Comparison of ENCODE assay signal across 8 mouse cellular contexts in the genomic region with DNA sequence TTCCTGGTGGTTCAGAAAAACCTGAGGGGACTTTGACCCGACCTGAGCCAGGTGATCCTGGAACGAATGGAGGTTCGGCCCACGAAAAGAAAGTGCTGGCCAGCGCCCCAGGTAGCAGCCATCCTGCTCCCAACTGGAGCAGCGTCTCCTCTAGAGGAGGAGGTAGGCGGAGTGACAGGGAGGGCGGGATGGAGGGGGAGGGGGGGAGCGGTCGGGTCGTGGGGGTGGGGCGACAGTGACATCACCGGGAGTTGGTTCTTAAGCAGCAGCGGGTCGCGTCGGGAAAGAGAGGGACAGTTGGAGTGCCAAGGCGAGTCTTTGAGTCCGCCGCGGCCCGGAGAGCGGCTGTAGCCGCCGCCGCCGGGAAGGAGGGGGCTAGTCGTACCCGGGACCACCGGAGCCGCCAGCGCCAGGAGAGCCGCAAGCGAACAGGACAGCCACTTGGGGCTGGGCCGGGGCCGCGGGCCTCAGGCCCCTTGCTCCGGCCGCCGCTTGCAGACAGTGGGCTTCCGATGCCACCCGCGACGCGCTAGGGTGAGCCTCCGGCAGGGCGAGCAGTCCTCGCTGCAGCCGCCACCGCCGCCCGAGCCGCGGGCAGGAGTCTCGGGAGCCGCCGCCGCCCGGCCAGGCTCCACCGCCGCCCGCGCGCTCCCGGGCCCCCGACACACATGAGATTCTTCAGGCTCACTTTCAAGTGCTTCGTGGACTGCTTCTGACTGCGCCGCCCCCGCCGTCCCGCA. TPM values are rescaled to one million over a fixed set of nuclear protein-coding genes. Genes with fewer than 3 reads are reported as not detected.
DNase-seq lines count a peak whose midpoint lies in the region; ATAC-seq lines count a peak whose summit lies in the region.

A gene (plus strand): TSS at position 272 of the 740 bp plus-strand sequence.

- WGBS in embryonic facial prominence, embryonic 15.5 days, result 19% methylated on average over 47 of the region's 72 CpGs
- 12% methylated on average over 26 of the region's 72 CpGs for WGBS in heart, embryonic 14.5 days
- WGBS in liver, embryonic 13.5 days (ENCODE audit: insufficient replicate concordance), result 12% methylated on average over 61 of the region's 72 CpGs
- 17% methylated on average over 53 of the region's 72 CpGs for WGBS in neural tube, embryonic 12.5 days

- peaks cover 4% of the 10 kb centered on the region; the same call in 1 of the 2 replicates for H3K36me3 ChIP-seq in embryonic facial prominence, embryonic 15.5 days
- H3K36me3 ChIP-seq in heart, embryonic 14.5 days (ENCODE audit: control insufficient read depth, insufficient read depth, low read length), result peaks cover 20% of the 10 kb centered on the region
- H3K36me3 ChIP-seq in liver, embryonic 13.5 days, result no peaks in the 10 kb centered on the region
- H3K36me3 ChIP-seq in neural tube, embryonic 12.5 days, result no peaks in the 10 kb centered on the region; the same call in 1 of the 2 replicates

- ATAC-seq in embryonic facial prominence, embryonic 15.5 days (ENCODE audit: insufficient number of reproducible peaks, low FRiP score, low TSS enrichment, low read depth), result peak; percentile 75
- peak; percentile 70 for ATAC-seq in heart, embryonic 14.5 days (ENCODE audit: insufficient number of reproducible peaks, insufficient read depth, low FRiP score, low read depth)
- peak; percentile 62 for ATAC-seq in liver, embryonic 13.5 days (ENCODE audit: low read depth)
- peak; percentile 61 for ATAC-seq in neural tube, embryonic 12.5 days (ENCODE audit: low FRiP score, low read depth)

- peak; percentile 46 for DNase-seq in CD4-positive, CD25-positive, alpha-beta regulatory T cell, adult 2 months (ENCODE audit: low read depth, low spot score)
- DNase-seq in adrenal gland, postnatal 25 days, result peak; percentile 83
- peak; percentile 87 for DNase-seq in kidney, postnatal 10 days
- no peak for DNase-seq in liver, embryonic 13.5 days
- peak; percentile 75 for DNase-seq in urinary bladder, postnatal 14 days (ENCODE audit: low spot score)

- H3K4me1 ChIP-seq in embryonic facial prominence, embryonic 15.5 days, result peaks cover 14% of the 10 kb centered on the region; the same call in 1 of the 2 replicates
- H3K4me1 ChIP-seq in heart, embryonic 14.5 days (ENCODE audit: control insufficient read depth in 2 of 2, insufficient read depth in 2 of 2, low read length in 2 of 2), result peaks cover 4 to 5% of the 10 kb centered on the region in 2 experiments; a peak in 2 of 4 replicates
- no peaks in the 10 kb centered on the region for H3K4me1 ChIP-seq in liver, embryonic 13.5 days (replicated peaks)
- peaks cover 20% of the 10 kb centered on the region for H3K4me1 ChIP-seq in neural tube, embryonic 12.5 days

- H3K4me2 ChIP-seq in embryonic facial prominence, embryonic 15.5 days (replicated peaks), result peak within 1 kb of the TSS; percentile 61
- H3K4me2 ChIP-seq in heart, embryonic 14.5 days (ENCODE audit: low read length), result peak within 1 kb of the TSS; percentile 70
- peak within 1 kb of the TSS; percentile 72 for H3K4me2 ChIP-seq in liver, embryonic 13.5 days
- peak within 1 kb of the TSS; percentile 67 for H3K4me2 ChIP-seq in neural tube, embryonic 12.5 days (replicated peaks)

- H3K4me3 ChIP-seq in embryonic facial prominence, embryonic 15.5 days (replicated peaks), result peak within 1 kb of the TSS; percentile 60
- peak within 1 kb of the TSS; percentile 62 to 63 for H3K4me3 ChIP-seq in heart, embryonic 14.5 days (ENCODE audit: control insufficient read depth in 1 of 2, insufficient read depth in 1 of 2, low read depth in 1 of 2, low read length in 2 of 2)
- H3K4me3 ChIP-seq in liver, embryonic 13.5 days (replicated peaks), result peak within 1 kb of the TSS; percentile 56
- H3K4me3 ChIP-seq in neural tube, embryonic 12.5 days, result peak within 1 kb of the TSS; percentile 57

- H3K9me3 ChIP-seq in embryonic facial prominence, embryonic 15.5 days (replicated peaks), result no peaks in the 10 kb centered on the region
- H3K9me3 ChIP-seq in heart, embryonic 14.5 days (ENCODE audit: control insufficient read depth, low read length), result no peaks in the 10 kb centered on the region
- H3K9me3 ChIP-seq in liver, embryonic 13.5 days (replicated peaks), result no peaks in the 10 kb centered on the region
- no peaks in the 10 kb centered on the region for H3K9me3 ChIP-seq in neural tube, embryonic 12.5 days

- no peaks in the 10 kb centered on the region for H3K27me3 ChIP-seq in embryonic facial prominence, embryonic 15.5 days
- no peaks in the 10 kb centered on the region for H3K27me3 ChIP-seq in heart, embryonic 14.5 days (ENCODE audit: control insufficient read depth, insufficient read depth, low read length)
- H3K27me3 ChIP-seq in liver, embryonic 13.5 days, result peaks cover 36% of the 10 kb centered on the region
- no peaks in the 10 kb centered on the region for H3K27me3 ChIP-seq in neural tube, embryonic 12.5 days (replicated peaks)

- H3K27ac ChIP-seq in embryonic facial prominence, embryonic 15.5 days (replicated peaks), result peak within 1 kb of the TSS; percentile 65
- peak within 1 kb of the TSS; percentile 74 to 84 for H3K27ac ChIP-seq in heart, embryonic 14.5 days (replicated peaks in 1 of 2; ENCODE audit: control insufficient read depth in 1 of 2, insufficient read depth in 1 of 2, low read depth in 2 of 2, low read length in 2 of 2)
- no peak within 1 kb of the TSS for H3K27ac ChIP-seq in liver, embryonic 13.5 days
- H3K27ac ChIP-seq in neural tube, embryonic 12.5 days, result no peak within 1 kb of the TSS

- H3K9ac ChIP-seq in embryonic facial prominence, embryonic 15.5 days, result peak within 1 kb of the TSS; percentile 57
- H3K9ac ChIP-seq in heart, embryonic 14.5 days (ENCODE audit: low read length), result peak within 1 kb of the TSS; percentile 86
- H3K9ac ChIP-seq in liver, embryonic 13.5 days, result peak within 1 kb of the TSS; percentile 64
- H3K9ac ChIP-seq in neural tube, embryonic 12.5 days, result peak within 1 kb of the TSS; percentile 80

RNA-seq across cellular contexts. Expression of the gene that starts here (rescaled TPM):
- 64.2 and 70.4 TPM in 2 replicates for total RNA-seq in adrenal gland, postnatal 25 days (2021)
- 8.9 and 9.7 TPM in 2 replicates for polyA plus RNA-seq in embryonic facial prominence, embryonic 15.5 days (2015; fragmentation: Nextera tagmentation; extraction: Ambion mirVana)
- polyA plus RNA-seq in heart, embryonic 14.5 days (2014; fragmentation: Nextera tagmentation; extraction: Ambion mirVana), result 11.8 and 11.9 TPM in 2 replicates
- polyA plus RNA-seq in liver, embryonic 13.5 days (2015; fragmentation: Nextera tagmentation; extraction: Ambion mirVana), result 0.38 and 0.41 TPM in 2 replicates
- polyA plus RNA-seq in neural tube, embryonic 12.5 days (2016; fragmentation: Nextera tagmentation; extraction: Ambion mirVana), result 6.7 and 7.9 TPM in 2 replicates

Comparison
In these comparisons a context has a peak if more than half of its experiments do, and no peak if none do; other contexts are left out.
1. Peak in ATAC-seq, H3K4me3 ChIP-seq, H3K9ac ChIP-seq and H3K4me2 ChIP-seq in liver, embryonic 13.5 days; RNA of the gene not detected or under 1 TPM.
2. H3K27ac ChIP-seq: peak in embryonic facial prominence, embryonic 15.5 days (single experiment) and heart, embryonic 14.5 days (2 of 2); none in liver, embryonic 13.5 days (single experiment) and neural tube, embryonic 12.5 days (single experiment).
3. Peak in every context shown above with its lines, with median percentiles within 50 percentile points of each other: ATAC-seq, H3K4me2 ChIP-seq, H3K4me3 ChIP-seq and H3K9ac ChIP-seq.